Comparison of ENCODE assay signal across 8 mouse cellular contexts in genomic region chr4:130738527-130738926, GRCm38 (mm10). TPM values are rescaled to one million over a fixed set of nuclear protein-coding genes. Genes with fewer than 3 reads are reported as not detected.
DNase-seq lines count a peak whose midpoint lies in the region; ATAC-seq and TF ChIP-seq lines count a peak whose summit lies in the region.

No protein-coding gene starts in this region.

- intact Hi-C loops in left cerebral cortex, postnatal 14 days (cut with DNase I), result no loop called here

- peaks cover 68% of the 10 kb centered on the region for H3K79me2 ChIP-seq in CH12.LX (replicated peaks; ENCODE audit: control insufficient read depth, extremely low read depth, insufficient read depth, poor library complexity, severe bottlenecking)

- WGBS in forebrain, postnatal 0 days, result 56% methylated on average over 2 of the region's 2 CpGs
- WGBS in intestine, embryonic 16.5 days, result 72% methylated on average over 2 of the region's 2 CpGs
- 60% methylated on average over 2 of the region's 2 CpGs for WGBS in midbrain, embryonic 16.5 days

- ATAC-seq in forebrain, postnatal 0 days, result peak; percentile 47; the same call in 1 of the 2 replicates
- 0 out of 2 replicates have a peak, but pooled peaks have one; percentile 48 for ATAC-seq in intestine, embryonic 16.5 days
- peak; percentile 69; the same call in 1 of the 2 replicates for ATAC-seq in midbrain, embryonic 16.5 days

- H3K36me3 ChIP-seq in CH12.LX (replicated peaks in 1 of 2; ENCODE audit: control insufficient read depth in 1 of 2, insufficient read depth in 1 of 2, low read length in 1 of 2), result peaks cover 45 to 86% of the 10 kb centered on the region in 2 experiments
- peaks cover 25% of the 10 kb centered on the region for H3K36me3 ChIP-seq in forebrain, postnatal 0 days (ENCODE audit: insufficient read depth)
- peaks cover 2% of the 10 kb centered on the region; the same call in 1 of the 2 replicates for H3K36me3 ChIP-seq in intestine, embryonic 16.5 days (ENCODE audit: control insufficient read depth, insufficient read depth, low read length)
- peaks cover 9% of the 10 kb centered on the region; the same call in 1 of the 2 replicates for H3K36me3 ChIP-seq in midbrain, embryonic 16.5 days (ENCODE audit: control insufficient read depth, insufficient read depth, low read length)

- H3K9ac ChIP-seq in CH12.LX (ENCODE audit: insufficient read depth, low read depth), result no peak overlapping the region
- no peak overlapping the region for H3K9ac ChIP-seq in forebrain, postnatal 0 days
- H3K9ac ChIP-seq in intestine, embryonic 16.5 days (ENCODE audit: low read depth, low read length), result no peak overlapping the region
- no peak overlapping the region for H3K9ac ChIP-seq in midbrain, embryonic 16.5 days (ENCODE audit: low read depth, low read length)

- no peak; the same call in none of the 2 replicates for TF ChIP-seq RAD21 in CH12.LX (IDR thresholded peaks at IDR 0.05; ENCODE audit: low read depth, low read length)

- dilution Hi-C loops in CH12.LX (cut with MboI; ENCODE audit: extremely low pct_ligation_motif_present, extremely low pct_unique_long_range_greater_than_20kb, low sequenced_read_pairs), result no loop called here

- peak; percentile 34 for DNase-seq in A20 (ENCODE audit: low read depth, low spot score)
- DNase-seq in CH12.LX (ENCODE audit: extremely low read depth), result peak; percentile 39
- DNase-seq in cerebellum, adult 11-12 months, result peak; percentile 30
- DNase-seq in forebrain, postnatal 0 days, result peak; percentile 62
- DNase-seq in left cerebral cortex, postnatal 14 days (ENCODE audit: low spot score in 2 of 2), result peak; percentile 73 to 86
- DNase-seq in Muller cell, postnatal 12 days (ENCODE audit: inconsistent ontology term), result no peak

- no peak overlapping the region for H3K4me3 ChIP-seq in CH12.LX (replicated peaks in 1 of 3; ENCODE audit: low read depth in 2 of 3, low read length in 2 of 3, poor library complexity in 1 of 3)
- no peak overlapping the region for H3K4me3 ChIP-seq in forebrain, postnatal 0 days (ENCODE audit: low read depth, low read length)
- no peak overlapping the region for H3K4me3 ChIP-seq in intestine, embryonic 16.5 days (ENCODE audit: low read length)
- no peak overlapping the region for H3K4me3 ChIP-seq in midbrain, embryonic 16.5 days (ENCODE audit: low read depth, low read length)

- no peaks in the 10 kb centered on the region for H3K9me3 ChIP-seq in CH12.LX (replicated peaks; ENCODE audit: low read length)
- H3K9me3 ChIP-seq in forebrain, postnatal 0 days (ENCODE audit: low read length), result no peaks in the 10 kb centered on the region
- H3K9me3 ChIP-seq in intestine, embryonic 16.5 days (ENCODE audit: control insufficient read depth, low read length), result no peaks in the 10 kb centered on the region
- no peaks in the 10 kb centered on the region for H3K9me3 ChIP-seq in midbrain, embryonic 16.5 days (replicated peaks; ENCODE audit: control insufficient read depth, low read length, poor library complexity, severe bottlenecking)

- TF ChIP-seq CTCF in CH12.LX (conservative IDR thresholded peaks at IDR 0.05 in 1 of 2, IDR thresholded peaks at IDR 0.05 in 1 of 2; ENCODE audit: low read depth in 2 of 2, low read length in 2 of 2), result peak; percentile 59 to 62
- TF ChIP-seq CTCF in forebrain, postnatal 0 days (IDR thresholded peaks at IDR 0.05; ENCODE audit: low read depth), result peak; percentile 74

- no peaks in the 10 kb centered on the region for H3K4me1 ChIP-seq in CH12.LX (ENCODE audit: control insufficient read depth in 1 of 2, insufficient read depth in 2 of 2)
- H3K4me1 ChIP-seq in forebrain, postnatal 0 days (ENCODE audit: insufficient read depth), result no peaks in the 10 kb centered on the region
- no peaks in the 10 kb centered on the region for H3K4me1 ChIP-seq in intestine, embryonic 16.5 days (ENCODE audit: control insufficient read depth, insufficient read depth, low read length)
- H3K4me1 ChIP-seq in midbrain, embryonic 16.5 days (ENCODE audit: control insufficient read depth, insufficient read depth, low read length), result peaks cover 14% of the 10 kb centered on the region

- in situ Hi-C loops in CH12.LX (cut with MboI; ENCODE audit: low pct_ligation_motif_present, low pct_unique_long_range_greater_than_20kb, low sequenced_read_pairs), result no loop called here

- H3K27me3 ChIP-seq in CH12.LX (replicated peaks), result no peaks in the 10 kb centered on the region
- H3K27me3 ChIP-seq in forebrain, postnatal 0 days (ENCODE audit: insufficient read depth, low read length), result no peaks in the 10 kb centered on the region
- H3K27me3 ChIP-seq in intestine, embryonic 16.5 days (replicated peaks; ENCODE audit: control insufficient read depth, insufficient read depth, low read length), result no peaks in the 10 kb centered on the region
- no peaks in the 10 kb centered on the region for H3K27me3 ChIP-seq in midbrain, embryonic 16.5 days (ENCODE audit: control insufficient read depth, insufficient read depth, low read depth, low read length)

- no peak overlapping the region for H3K27ac ChIP-seq in CH12.LX (ENCODE audit: insufficient read depth, low read depth)
- no peak overlapping the region for H3K27ac ChIP-seq in forebrain, postnatal 0 days (ENCODE audit: low read depth, low read length)
- no peak overlapping the region for H3K27ac ChIP-seq in intestine, embryonic 16.5 days (ENCODE audit: low read length)
- H3K27ac ChIP-seq in midbrain, embryonic 16.5 days (ENCODE audit: low read length), result no peak overlapping the region

- H3K4me2 ChIP-seq in CH12.LX (ENCODE audit: insufficient read depth, low read depth, poor library complexity, severe bottlenecking), result no peak overlapping the region
- H3K4me2 ChIP-seq in forebrain, postnatal 0 days (ENCODE audit: low read depth), result no peak overlapping the region
- H3K4me2 ChIP-seq in intestine, embryonic 16.5 days (ENCODE audit: low read depth, low read length), result no peak overlapping the region
- H3K4me2 ChIP-seq in midbrain, embryonic 16.5 days (ENCODE audit: low read length), result no peak overlapping the region

- TF ChIP-seq POLR2A in CH12.LX (IDR thresholded peaks at IDR 0.05; ENCODE audit: low read depth, low read length), result no peak

- TF ChIP-seq EP300 in CH12.LX (IDR thresholded peaks at IDR 0.05; ENCODE audit: low read length), result no peak

TF ChIP-seq in CH12.LX, 34 proteins besides CTCF, POLR2A, EP300 and RAD21:
- TF ChIP-seq SMC3 (IDR thresholded peaks at IDR 0.05; ENCODE audit: low read depth, low read length) (peak; percentile 33), ETS1 (conservative IDR thresholded peaks at IDR 0.05; ENCODE audit: low read depth, low read length) (no peak), ELF1 (IDR thresholded peaks at IDR 0.05; ENCODE audit: low read depth, low read length) (no peak)

RNA-seq across cellular contexts. Expression of gene Sdc3, which starts 53.8 kb away (rescaled TPM):
- 0.30 and 0.80 TPM in 2 replicates for total RNA-seq in CH12.LX (2012; rRNA removed)
- total RNA-seq in CH12.LX (2014; rRNA removed), result not detected in 2 replicates
- 0.14 TPM in 1 of 2 replicates, not detected in the other for polyA plus RNA-seq in CH12.LX (2012; ENCODE audit: insufficient read length, low read depth)
- 318 and 421 TPM in 2 replicates for total RNA-seq in forebrain, postnatal 0 days (2014; rRNA removed)
- polyA plus RNA-seq in forebrain, postnatal 0 days (2015; fragmentation: Nextera tagmentation; extraction: Ambion mirVana), result 159 and 204 TPM in 2 replicates
- polyA plus RNA-seq in intestine, embryonic 16.5 days (2015; fragmentation: Nextera tagmentation; extraction: Ambion mirVana), result 12.3 and 17.2 TPM in 2 replicates
- 100 to 1,000 TPM; 246 to 250 TPM for total RNA-seq in left cerebral cortex, postnatal 14 days (2021)
- 188 and 205 TPM in 2 replicates for polyA plus RNA-seq in midbrain, embryonic 16.5 days (2015; fragmentation: Nextera tagmentation; extraction: Ambion mirVana)
